Mouse (Mus musculus) layer of hippocampus, adult 8-10 months (tissue): ENCODE measurements around the gene Map3k12. TPM values are rescaled to one million over a fixed set of nuclear protein-coding genes. Genes with fewer than 3 reads are reported as not detected.

Experiments
- DNase-seq, 2 experiments: peaks; one replicate each; pipeline ENCODE4 v3.0.0; 2022; ENCODE audit warnings: low spot score in 2 of 2
- total RNA-seq, 4 experiments: library from RNA; stranded (reverse); gene quantifications; 2 replicates each; pipeline ENCODE4 v1.2.4; 2022

Gene Map3k12
- total RNA-seq, 4 experiments from 2014 or later: 87.5 to 99.1 (median 96.9) TPM

DNA sequence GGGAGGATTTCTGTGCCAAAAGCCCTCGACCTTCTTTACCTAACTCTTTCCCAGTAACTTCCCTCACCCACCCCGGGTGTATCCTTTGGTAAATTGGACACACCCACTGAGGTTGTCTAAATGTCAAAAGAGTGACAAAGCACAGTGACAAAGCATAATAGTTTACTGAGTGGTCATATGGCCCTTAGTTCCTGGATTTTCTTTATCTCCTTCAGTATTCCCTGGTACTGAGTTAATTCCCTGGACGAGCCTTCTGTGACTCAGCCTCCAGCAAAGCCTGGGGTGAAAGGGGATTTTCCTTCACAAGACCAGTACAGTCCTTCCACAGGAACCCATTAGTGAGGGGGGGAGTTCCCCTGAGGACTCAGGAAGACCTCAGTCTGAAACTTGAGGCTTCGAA lies 55.9 kb downstream of the Map3k12 start:
- no peak for DNase-seq

DNA sequence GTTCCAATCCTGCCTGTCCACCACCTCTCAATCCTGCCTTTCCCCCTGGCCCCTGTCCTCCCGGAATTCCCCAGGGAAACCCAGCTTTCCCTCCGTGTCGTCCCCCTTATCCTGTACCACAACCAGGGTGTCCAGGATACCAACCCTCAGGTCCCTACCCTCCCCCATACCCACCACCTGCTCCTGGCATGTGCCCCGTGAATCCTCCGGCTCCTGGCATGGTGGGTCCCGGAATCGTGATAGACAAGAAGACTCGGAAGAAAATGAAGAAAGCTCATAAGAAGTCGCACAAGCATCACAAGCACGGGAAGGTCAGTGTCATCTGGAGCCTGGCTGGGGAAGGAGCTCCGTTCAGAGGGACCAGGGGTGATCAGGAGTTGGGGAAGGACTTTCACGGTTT lies 56.5 kb downstream of the Map3k12 start:
- DNase-seq: no peak

DNA sequence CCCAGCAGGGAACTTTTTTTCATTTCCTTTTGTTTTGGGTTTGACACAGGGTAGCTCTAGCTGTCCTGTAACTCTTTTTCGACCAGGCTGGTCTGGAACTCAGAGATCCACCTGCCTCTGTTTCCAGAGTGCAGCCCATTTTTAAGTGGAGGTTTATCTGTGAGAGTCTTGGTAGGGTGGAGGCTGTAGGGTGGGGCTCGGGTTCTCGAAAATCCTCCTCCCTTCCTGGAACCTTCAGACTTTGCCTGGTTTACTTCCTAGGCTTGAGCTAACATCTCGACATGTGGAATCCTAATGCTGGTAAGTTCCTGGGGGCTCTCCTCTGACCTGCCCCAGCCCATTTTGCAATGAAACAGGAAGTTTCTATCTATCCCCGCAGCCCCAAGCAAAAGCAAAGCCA lies 57.0 kb downstream of the Map3k12 start:
- DNase-seq: no peak

DNA sequence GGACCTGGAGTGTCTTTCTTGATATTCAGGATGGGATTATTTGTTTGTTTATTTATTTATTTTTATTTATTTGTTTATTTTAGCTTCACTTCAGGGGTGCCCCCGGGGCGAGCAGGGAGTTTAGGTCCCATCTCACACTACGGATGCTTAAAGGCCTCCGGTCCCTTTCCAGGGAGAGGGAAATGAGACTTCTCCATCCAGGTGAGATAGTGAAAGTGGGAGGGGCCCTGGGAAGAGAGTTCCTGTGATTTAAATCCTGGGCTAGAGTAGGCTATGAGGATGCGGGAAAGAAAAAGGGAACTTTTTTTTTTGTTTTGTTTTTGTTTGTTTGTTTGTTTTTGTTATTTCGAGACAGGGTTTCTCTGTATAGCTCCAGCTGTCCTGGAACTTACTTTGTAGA lies 57.5 kb downstream of the Map3k12 start:
- DNase-seq: no peak

DNA sequence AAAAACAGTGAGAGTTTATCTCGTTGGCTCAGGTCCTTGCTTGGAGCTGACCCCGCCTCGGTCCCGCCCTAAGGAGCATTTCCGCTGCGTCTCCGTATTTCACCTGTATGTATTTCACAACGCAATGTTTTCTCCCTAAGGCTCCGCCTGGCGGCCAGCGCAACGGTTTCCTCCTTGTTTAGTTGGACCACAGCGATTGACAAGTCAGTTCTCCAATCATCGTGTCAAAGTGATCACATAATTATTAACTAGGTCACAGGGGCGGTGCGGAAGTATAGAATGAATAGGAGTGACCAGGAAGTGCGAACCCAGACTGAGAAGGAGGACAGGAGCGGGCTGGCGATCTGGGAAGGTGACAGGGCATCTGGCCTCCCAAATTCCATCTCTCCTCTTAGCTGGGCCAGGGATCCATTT lies 58.0 kb downstream of the Map3k12 start, which contains the start of gene Prr13:
Gene Prr13 (plus strand): TSS at position 125 of the 414 bp plus-strand sequence.
- DNase-seq: peak; percentile 91 to 93

DNA sequence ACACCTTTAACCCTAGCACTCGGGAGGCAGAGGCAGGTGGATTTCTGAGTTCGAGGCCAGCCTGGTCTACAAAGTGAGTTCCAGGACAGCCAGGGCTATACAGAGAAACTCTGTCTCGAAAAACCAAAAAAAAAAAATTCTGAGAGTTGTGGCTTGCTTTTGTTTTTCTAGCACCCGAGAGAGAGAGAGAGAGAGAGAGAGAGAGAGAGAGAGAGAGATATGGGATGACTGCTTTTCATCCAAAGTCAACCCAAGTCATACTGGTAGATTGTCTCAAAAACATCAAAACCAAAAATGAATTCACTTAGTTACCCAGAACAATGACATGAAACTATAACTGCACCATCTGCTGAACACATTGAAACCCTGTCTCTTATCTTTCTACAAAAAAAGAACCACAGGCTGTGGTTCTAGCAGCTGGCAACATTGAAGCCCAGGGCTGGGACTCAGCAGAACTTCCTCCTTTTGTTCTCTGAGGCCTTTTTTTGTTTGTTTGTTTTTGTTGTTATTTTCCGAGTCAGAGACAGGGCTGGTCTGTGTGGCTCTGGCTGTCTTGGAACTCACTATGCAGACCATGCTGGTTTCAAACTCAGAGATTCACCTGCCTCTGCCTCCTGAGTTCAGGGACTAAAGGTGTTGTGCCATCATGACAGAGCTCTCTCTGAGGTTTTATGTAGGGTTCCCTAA lies 58.7 kb downstream of the Map3k12 start:
- DNase-seq: no peak

DNA sequence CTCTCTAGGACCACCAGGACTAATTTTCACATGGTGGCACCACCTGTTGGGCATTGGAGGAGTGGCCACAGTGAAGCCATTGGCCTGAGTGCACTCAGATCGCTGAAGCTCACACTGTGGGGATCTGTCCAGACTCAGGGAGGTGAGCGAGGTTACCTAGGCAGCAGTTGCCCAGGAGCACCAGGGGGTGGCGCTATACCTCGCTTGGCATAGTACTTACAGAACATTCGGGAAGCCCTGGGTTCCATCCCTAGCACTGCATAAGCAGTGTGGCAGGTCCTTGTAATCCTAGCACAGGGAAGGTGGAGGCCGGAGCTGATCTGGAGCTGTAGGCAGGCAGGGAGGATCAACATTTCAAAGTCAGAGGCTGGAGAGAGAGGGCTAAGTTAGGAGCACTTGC lies 60.9 kb downstream of the Map3k12 start:
- DNase-seq: no peak

DNA sequence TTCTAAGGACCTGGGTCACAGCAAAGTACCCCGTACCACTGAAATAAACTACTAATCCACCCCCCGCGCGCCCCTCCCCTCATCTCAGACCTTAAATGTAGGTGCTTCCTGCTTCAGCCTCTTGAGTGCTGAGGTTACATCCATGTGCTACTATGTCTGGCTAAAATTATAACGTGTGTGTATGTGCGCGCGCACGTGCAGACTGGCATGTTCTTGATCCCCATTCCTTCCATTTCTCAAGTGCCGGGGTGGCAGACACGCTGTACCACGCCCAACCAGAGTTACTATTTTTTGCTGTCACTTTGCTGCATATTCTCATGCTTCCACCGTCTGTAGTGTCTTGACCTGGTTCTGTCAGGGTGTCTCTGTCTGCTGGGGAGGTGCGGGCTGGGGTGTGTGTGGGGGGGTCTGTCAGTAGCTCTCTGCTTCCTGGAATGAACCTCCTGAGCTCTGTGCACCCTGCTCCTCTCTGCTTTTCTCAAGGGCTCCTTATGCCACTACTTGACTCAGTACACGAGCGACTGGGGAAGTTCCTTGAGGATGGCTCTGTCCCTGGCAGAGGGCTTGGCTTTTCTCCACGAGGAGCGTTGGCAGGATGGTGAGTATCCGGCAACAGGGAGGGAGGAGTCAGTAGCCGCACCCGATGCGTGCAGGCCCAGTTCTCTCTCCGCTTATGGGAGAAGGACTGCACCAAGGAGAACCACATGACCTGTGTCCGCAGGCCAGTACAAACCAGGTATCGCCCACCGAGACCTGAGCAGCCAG lies 65.0 kb downstream of the Map3k12 start:
- DNase-seq: no peak

DNA sequence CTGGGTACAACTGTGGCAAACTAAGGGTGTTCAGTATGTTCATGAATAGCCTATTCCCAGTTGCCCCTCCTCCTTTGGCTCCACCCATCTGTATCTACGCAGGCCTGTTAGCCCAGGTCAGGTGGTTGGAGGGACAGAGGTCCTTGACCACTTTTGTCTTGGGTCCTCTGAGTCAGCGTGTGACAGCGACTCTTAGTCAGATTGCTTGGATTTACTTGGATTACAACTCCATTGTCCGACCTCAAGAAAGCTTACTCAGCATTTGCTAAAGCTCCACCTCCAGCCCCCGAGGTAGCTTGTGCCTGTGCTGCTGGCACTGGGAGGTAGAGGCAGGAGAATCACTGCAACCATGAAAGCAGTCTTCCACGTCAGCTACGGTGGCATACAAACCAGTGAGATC lies 65.9 kb downstream of the Map3k12 start:
- no peak for DNase-seq

DNA sequence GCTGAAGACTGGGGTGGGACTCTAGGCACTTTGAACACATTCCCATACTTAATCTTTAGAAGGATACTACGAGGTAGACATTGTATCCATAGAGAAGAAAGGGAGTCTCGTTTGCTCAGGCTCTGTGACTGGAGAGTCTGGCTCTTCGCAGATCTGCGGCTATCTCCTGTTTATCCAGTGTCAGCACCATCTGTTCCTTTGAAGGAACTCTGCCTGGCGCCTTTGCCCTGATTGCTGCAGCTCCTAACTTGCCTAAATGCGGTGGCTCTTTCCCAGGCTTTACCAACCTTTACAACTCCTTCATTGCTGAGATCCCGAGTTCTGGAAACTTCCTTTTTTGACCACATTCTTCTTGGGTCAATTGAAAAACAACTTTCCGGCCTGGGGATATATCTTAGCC lies 67.5 kb downstream of the Map3k12 start:
- no peak for DNase-seq

Other genes with a start within 250 kb of the Map3k12 start
- gene Gm9918, start 246.5 kb downstream of the Map3k12 start, total RNA-seq: under 1 TPM in 1 of 4 experiments, not detected in 3; 0.16 TPM
- 10 to 100 TPM; 36.9 to 41.8 (median 38.5) TPM for gene Mfsd5, start 237.6 kb downstream of the Map3k12 start, total RNA-seq
- 1 to 10 TPM in 2 of 4 experiments, under 1 TPM in 2; 0.67 to 2.4 (median 1.1) TPM for gene Espl1, start 220.8 kb downstream of the Map3k12 start, total RNA-seq
- 100 to 1,000 TPM; 400 to 493 (median 445) TPM for gene Pfdn5, start 190.9 kb downstream of the Map3k12 start, total RNA-seq
- 10 to 100 TPM; 66.5 to 76.4 (median 71.6) TPM for gene Myg1, start 185.4 kb downstream of the Map3k12 start, total RNA-seq
- 10 to 100 TPM; 20.6 to 33.5 (median 24.7) TPM for gene Aaas, start 166.3 kb downstream of the Map3k12 start, total RNA-seq
- under 1 TPM; 0.37 to 0.78 (median 0.59) TPM for gene Sp7, start 149.9 kb downstream of the Map3k12 start, total RNA-seq
- gene Sp1, start 110.9 kb downstream of the Map3k12 start, total RNA-seq: 10 to 100 TPM; 27.4 to 30.1 (median 28.8) TPM
- 1 to 10 TPM in 2 of 4 experiments, under 1 TPM in 2; 0.40 to 2.0 (median 1.1) TPM for gene Amhr2, start 71.7 kb downstream of the Map3k12 start, total RNA-seq
- 10 to 100 TPM; 34.4 to 49.3 (median 40.9) TPM for gene Prr13, start 58.0 kb downstream of the Map3k12 start, total RNA-seq
- gene Pcbp2, start 46.5 kb downstream of the Map3k12 start, total RNA-seq: 100 to 1,000 TPM; 489 to 507 (median 494) TPM
- gene Gm10337, start 13.3 kb downstream of the Map3k12 start, total RNA-seq: not detected
- 10 to 100 TPM; 34.0 to 39.8 (median 36.6) TPM for gene Tarbp2, start 1.1 kb upstream of the Map3k12 start, total RNA-seq
- gene Npff, start 7.9 kb upstream of the Map3k12 start, total RNA-seq: 1 to 10 TPM; 3.0 to 6.2 (median 4.4) TPM
- gene Gm28047, start 108.0 kb upstream of the Map3k12 start, total RNA-seq: under 1 TPM in 1 of 4 experiments, not detected in 3; 0.96 TPM
- 10 to 100 TPM; 44.2 to 55.6 (median 52.2) TPM for gene Atf7, start 108.4 kb upstream of the Map3k12 start, total RNA-seq
- gene Atp5g2, start 155.3 kb upstream of the Map3k12 start, total RNA-seq: 10 to 100 TPM in 2 of 4 experiments, 1 to 10 TPM in 2; 7.0 to 12.5 (median 10.0) TPM
- gene Calcoco1, start 205.1 kb upstream of the Map3k12 start, total RNA-seq: 10 to 100 TPM; 87.2 to 96.6 (median 91.0) TPM